Mouse (Mus musculus) kidney, adult 9 months (tissue): ENCODE results near the gene Csrnp1.

Experiments used
- DNase-seq: peaks from one replicate; pipeline ENCODE4 v3.0.0; 2022

Csrnp1 gene

DNA sequence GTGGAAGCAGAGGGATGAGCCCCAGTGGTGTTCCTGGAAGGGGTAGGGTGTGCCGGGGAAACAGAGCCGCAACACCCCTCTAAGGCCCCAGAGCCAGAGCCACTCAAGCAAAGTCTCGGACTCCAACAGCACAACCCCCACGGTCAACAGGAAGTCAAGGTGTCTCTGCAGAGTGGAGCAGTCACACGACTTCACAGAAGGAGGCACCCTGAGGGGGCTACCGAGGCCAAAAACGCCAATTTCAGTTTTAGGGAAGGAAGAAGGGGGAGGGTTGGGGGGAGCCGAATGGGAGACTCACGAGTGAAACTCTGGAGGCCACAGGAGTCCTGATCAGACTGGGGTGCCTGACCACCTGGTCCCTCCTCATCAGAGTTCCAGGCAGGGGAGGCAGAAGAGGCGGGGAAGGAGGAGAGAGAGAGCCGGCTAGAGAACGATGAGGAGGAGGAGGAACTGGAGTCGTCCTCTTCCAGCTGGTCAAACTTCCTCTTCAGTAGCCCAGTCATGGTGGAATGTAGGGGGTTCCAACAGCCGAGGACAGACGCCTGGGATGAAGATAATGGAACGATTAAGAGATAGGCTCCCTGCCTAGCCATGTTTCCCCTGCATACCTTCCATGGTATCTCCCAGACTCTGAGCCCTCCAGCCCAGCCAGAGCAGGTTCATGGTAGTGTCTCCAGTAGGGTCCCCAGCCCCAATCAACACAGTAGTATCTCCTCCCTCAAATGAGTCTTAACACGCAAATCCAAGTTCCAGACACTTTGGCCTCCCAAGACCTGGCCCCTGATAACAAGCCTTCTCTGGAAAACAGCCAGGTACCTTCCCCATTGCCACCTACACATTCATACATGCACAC, 7.5 kb downstream of the Csrnp1 start:
- no peak for DNase-seq

GRCm38 (mm10) chr9:119975286-119975685, 9.2 kb downstream of the Csrnp1 start:
- DNase-seq = peak; percentile 66

DNA sequence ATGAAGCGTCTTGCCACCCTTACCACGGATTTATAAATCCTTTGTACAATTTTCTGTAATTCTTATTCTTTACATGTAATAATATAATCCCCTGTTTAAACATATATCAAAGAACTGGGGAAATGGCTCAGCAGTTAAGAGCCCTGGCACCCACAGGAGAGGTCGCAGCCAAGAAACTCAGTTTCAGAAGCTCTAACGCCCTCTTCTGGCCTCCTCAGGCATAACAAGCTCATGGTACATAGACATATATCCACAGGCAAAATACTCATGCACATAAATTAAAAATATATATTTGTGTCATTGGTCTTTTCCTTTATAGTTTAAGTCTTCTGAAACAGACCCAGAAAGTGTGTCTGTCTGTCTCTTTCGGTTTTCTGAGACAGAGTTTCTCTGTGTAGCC, 9.8 kb downstream of the Csrnp1 start:
- DNase-seq = no peak

GRCm38 (mm10) chr9:119973869-119974520, 10.5 kb downstream of the Csrnp1 start:
- DNase-seq = no peak

- DNase-seq = no peak
Observed at GRCm38 (mm10) chr9:119973281-119973680, 11.2 kb downstream of the Csrnp1 start.

DNA sequence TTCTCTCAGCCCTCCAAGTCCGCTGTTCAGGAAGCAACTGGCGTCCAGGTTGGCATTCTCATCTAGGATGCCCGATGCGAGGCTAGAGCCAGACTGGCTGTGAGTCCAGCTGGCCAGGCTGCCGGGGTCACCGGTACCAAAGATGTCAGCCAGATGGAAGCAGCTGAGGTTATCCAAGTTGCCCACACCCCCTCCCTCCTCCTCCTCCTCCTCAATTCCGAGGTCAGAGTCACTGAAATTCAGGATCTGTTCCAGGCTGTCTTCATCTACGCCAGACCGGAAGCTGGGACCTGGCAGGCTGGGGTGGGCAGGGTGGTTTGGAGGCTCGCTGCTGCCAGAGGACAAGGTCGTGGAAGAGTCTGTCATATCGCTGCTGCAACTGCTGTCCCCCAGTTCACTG, 11.9 kb downstream of the Csrnp1 start:
- no peak for DNase-seq

DNA sequence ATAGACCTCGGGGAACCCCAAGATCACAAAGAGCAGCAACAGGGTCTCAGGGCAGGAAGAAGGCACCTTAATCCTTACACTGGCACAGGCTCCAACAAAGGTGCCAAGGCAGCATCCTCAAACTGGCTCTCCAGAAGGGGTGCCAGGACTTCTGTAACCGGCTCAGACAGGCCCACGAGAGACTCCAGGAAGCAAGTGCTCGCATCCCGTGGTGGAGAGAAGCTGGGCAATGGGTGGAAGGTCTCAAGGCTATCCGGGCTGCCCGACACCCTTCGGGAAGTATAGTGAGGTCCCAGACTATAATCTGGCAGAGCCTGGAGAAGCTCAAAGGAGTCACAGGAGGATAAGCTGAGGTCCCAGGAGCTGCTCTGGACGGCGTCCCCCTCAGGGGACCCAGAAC, 12.3 kb downstream of the Csrnp1 start:
- no peak for DNase-seq

DNA sequence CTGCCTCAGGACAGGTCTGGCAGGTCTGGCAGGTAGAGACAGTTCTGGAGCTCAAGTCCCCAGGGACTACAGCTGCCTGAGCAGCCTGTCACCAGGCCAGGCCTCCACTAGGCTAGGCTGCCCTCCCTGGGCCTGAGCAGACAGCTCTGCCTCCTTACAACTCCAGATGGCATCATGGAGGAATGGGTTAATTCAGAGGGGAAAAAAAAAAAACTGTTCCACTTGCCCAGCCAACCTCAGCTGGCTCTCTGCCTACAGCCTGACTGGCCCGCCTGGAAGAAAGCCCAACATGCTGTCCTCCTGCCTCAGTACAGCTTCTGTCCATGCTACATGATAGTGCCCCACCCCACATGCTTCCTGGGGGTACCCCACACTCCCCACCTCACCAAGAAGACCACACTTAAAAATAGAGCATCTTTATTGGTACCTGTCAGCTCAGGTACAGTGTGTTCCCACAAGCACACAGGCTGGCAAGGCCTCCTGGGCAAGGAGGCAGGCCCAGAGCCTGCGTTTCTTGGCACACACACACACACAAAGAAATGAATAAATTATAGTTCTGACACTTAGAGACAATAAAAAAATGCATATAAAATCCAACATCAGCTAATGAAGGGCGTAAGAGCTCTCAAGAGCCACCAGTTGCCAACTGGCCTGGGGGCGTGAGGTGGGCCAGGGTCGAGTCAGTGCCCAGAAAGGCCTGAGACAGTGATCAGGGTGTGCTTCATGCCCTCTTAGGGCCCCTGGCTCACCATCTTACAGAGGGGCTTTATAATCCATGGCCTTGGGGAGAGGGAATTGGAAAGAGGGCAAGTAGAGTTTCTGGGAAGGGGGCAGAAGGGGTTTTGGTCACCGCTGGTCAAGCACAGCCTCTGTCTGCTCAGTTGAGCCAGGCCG, 13.4 kb downstream of the Csrnp1 start:
- DNase-seq = peak; percentile 58

DNA sequence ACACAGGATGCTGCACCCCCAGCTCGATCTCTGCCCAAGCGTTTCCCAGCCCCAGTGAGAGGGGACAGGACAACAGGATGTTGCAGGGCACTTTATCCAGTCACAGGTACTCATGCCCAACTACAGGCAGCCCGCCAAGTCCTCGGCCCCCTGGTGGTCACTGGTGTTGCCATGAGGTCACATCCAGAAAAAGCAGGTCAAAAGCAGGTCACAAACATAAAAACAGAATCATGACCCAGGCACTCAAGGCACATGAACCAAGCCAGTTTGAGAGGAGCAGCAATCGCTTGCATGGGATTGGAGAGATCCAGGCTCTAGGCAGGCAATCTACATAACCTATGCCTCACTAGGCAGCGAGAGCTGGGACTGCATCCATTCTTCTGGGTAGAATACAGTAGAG, 14.2 kb downstream of the Csrnp1 start:
- peak; percentile 82 for DNase-seq

- DNase-seq = no peak
Observed at GRCm38 (mm10) chr9:119969811-119970210, 14.6 kb downstream of the Csrnp1 start.

- no peak for DNase-seq
Observed at GRCm38 (mm10) chr9:119966221-119966910, 18.1 kb downstream of the Csrnp1 start.

GRCm38 (mm10) chr9:119965186-119965585, 19.3 kb downstream of the Csrnp1 start:
- DNase-seq = peak; percentile 69

GRCm38 (mm10) chr9:119964206-119964605, 20.3 kb downstream of the Csrnp1 start:
- DNase-seq = peak; percentile 55

GRCm38 (mm10) chr9:119962987-119963667, 21.3 kb downstream of the Csrnp1 start:
- peak; percentile 81 for DNase-seq

DNA sequence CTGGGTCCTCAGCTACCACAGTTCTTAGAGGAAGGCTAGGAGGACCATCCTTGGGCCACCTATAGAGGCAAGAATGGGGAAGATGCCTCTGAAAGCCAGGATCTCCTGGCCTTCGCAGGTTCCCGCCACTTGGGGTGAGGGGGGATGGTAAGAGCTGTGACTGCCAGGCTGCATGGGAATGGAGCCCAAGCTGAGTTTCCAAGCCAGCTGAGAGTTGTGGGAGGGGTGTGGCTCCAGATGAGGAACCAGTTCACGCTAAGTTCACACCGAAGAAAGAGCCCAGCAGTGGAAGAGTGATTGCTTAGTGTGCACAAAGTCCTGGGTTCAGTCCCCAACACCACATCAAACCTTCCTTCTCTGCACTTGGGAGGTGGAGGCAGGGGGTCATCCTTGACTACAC, 22.2 kb downstream of the Csrnp1 start:
- DNase-seq = no peak

GRCm38 (mm10) chr9:119958835-119959234, 25.6 kb downstream of the Csrnp1 start:
- no peak for DNase-seq

DNA sequence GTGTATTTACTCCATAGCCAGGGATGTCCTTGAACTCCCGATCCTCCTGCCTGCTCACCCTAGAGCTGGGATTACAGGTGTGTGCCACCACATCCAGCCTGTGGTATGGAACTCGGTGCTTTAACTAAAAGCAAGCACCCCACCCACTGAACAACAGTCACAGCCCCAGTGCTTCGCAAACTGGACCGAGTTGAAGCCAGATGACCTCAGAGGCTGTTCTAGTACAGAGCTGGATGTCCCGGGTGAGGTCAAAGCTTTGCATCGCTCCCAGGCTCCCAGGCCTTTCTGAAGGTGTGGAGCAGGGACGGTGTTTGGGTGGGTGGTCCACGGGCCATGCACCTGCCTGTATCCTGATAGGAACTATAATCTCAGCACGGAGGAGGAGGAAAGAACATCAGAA, 33.1 kb downstream of the Csrnp1 start:
- no peak for DNase-seq

DNA sequence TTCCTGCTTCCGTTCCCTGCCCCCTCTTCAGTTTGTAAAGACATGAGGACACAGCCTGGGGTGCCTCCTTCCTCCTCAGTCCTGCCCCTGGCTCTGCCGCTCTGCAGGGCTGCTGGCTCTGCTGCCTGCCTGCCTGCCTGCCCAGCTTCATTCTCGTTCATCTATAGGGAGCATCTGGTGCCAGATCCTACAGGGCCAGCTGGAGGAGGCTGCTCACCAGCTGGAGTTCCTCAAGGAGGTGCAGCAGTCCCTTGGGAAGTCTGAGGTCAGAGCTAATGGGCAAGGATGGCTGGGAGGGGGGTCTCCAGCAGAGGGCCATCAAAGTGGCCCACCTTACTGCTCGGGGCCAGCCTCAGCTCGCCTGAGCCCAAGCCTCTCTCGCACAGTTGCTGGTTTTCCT, 34.0 kb downstream of the Csrnp1 start:
- DNase-seq = no peak

DNA sequence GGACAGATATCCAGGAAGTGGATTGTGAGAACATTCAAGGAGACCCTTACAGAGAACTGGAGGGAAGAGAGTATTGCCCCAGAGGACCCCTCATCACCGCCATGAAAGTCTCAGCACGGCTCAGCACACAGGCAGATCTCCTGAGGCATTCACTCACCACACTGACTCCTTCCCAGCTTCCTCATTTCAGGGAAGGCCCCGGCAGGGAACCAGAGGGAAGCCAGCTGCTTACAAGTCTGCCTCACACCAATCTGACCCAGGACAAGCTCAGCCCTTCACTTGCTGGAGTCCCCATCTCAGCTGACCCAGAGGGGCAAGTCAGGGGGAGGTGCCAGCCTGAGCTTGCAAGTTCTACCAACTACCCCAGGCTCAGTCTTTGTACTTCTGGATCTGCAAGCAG, 35.7 kb downstream of the Csrnp1 start:
- DNase-seq = no peak

DNA sequence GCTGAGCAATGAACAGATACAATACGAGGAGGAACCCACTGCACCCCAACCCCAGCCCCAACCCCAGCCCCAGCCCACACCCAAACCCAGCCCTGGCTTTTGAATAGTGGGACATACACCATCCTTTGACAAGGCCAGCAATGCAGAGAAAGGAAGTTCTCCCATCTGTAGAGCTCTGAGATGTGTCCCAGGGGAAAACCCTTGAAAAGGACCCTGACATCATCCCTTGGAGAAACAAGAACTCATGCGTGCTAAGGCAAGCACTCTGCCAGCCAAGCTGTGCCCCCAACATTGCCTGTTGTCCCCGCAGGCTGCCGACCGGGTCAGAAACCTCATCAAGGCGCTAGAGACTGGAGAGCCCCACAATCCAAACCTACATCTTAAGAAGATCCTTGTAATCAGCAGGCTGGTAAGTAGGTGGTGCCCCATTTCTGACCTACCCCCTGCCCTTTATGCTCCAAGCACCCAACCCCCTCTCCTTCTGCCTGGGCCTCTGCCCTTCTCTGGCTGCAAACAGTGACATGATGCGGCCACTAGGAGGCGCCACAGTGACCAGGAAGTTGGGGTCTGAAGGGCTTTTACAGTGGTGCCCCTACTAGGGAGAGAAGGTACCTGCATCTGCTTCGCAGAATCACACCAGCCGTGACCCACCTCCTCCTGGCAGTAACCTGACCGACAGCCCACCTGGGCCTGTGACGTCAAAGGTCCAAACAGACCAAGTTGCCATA, 39.1 kb downstream of the Csrnp1 start:
- no peak for DNase-seq

DNA sequence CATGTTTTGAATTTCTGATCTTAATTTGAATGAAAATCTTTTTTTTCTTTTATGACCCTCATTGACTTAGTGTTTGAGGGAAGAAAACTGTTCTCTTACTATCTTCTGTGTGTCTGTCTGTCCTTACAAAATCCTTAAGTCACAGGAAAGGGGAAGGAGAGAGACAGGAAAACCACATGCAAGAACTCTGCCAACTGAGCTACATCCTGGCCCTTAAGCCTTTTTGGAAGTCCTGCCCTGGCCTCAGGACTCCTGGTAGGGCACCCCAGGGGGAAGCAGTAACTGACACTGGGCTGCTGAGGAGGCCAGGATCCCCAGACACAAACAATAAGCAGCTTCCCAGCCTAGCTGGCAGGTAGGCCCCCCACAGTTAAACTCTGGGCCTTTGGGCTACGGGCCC, 41.1 kb downstream of the Csrnp1 start:
- DNase-seq = no peak
